Mouse (Mus musculus) inflammation-experienced regulatory T-cells, adult 6 months (primary cell): ENCODE results near the gene Clec2l. TPM values are rescaled to one million over a fixed set of nuclear protein-coding genes. Genes with fewer than 3 reads are reported as not detected.

Experiments
- ATAC-seq: one replicate; pipeline ENCODE4 v1.8.0; 2017
- polyA plus RNA-seq, 3 experiments: library from polyadenylated mRNA; unstranded; fragments of 100-300 nt; shearing (Covaris generic); gene quantifications; one replicate each; pipeline ENCODE4 v1.2.1; 2017

The Clec2l gene
- polyA plus RNA-seq, 3 experiments from 2014 or later = 0.25 TPM; not detected in 2

GRCm38 (mm10) chr6:38719229-38719628 is 56.4 kb downstream of the Clec2l start:
- ATAC-seq = no peak

GRCm38 (mm10) chr6:38721361-38721760 is 58.5 kb downstream of the Clec2l start:
- no peak for ATAC-seq

- no peak for ATAC-seq
Observed at GRCm38 (mm10) chr6:38725515-38725914, 62.6 kb downstream of the Clec2l start.

Other genes with a start within 250 kb of the Clec2l start
- 10 to 100 TPM; 15.1 to 28.9 (median 23.5) TPM for gene Ubn2, start 229.1 kb upstream of the Clec2l start, polyA plus RNA-seq
- gene Fmc1, start 129.6 kb upstream of the Clec2l start, polyA plus RNA-seq = 10 to 100 TPM; 56.4 to 72.0 (median 58.3) TPM
- gene Luc7l2, start 111.7 kb upstream of the Clec2l start, polyA plus RNA-seq = 100 to 1,000 TPM in 2 of 3 experiments, 10 to 100 TPM in 1; 77.5 to 211 (median 151) TPM
- not detected for gene Klrg2, start 25.8 kb upstream of the Clec2l start, polyA plus RNA-seq
- under 1 TPM; 0.21 to 0.37 (median 0.25) TPM for gene Tbxas1, start 212.3 kb downstream of the Clec2l start, polyA plus RNA-seq
- gene Hipk2, start 213.1 kb downstream of the Clec2l start, polyA plus RNA-seq = 10 to 100 TPM; 10.2 to 17.9 (median 17.6) TPM